Mouse (Mus musculus) common myeloid progenitor, adult 5-6 weeks (primary cell): ENCODE results near the gene Axdnd1. TPM values are rescaled to one million over a fixed set of nuclear protein-coding genes. Genes with fewer than 3 reads are reported as not detected.
"Not testable (repeated sequence)": the region's sequence is repeated elsewhere in the genome, so short reads cannot be mapped to it uniquely, and the experiment has no call there.

ENCODE experiments used
- ATAC-seq: replicated peaks from 2 replicates; pipeline ENCODE4 v1.8.0; 2016; ENCODE audit warnings: low read depth, mild to moderate bottlenecking, moderate TSS enrichment, inconsistent platforms; ENCODE audit not compliant: poor library complexity, severe bottlenecking
- total RNA-seq: library from RNA; stranded (forward); fragments of 200-1000, 187-1606 nt; gene quantifications from 2 replicates; pipeline ENCODE4 v1.2.3, GENCODE M21; 2017

Axdnd1 gene
- total RNA-seq, 1 experiment from 2014 or later, result 0.37 TPM

- ATAC-seq, result no peak
Observed at GRCm38 (mm10) chr1:156442266-156442665, 21.3 kb upstream of the Axdnd1 start.

DNA sequence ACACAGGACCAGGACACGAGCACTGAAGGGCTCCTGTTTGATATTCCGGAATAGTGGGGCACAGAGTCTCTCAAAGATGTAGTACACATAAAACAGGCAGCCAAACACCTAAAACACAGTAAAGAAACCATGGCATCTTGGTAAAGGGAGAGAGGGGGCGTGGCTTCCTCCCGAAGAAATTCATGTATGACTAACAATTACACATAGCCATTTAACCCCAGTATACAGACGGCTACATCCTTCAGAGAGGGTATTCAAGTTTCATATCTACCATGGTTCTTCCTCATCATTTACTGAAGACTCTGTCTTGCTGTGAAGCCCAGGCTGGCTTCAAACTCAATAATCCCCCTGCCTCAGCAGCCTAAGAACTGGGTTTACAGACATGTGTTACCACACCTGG lies 16.8 kb upstream of the Axdnd1 start:
- ATAC-seq, result peak; percentile 29

DNA sequence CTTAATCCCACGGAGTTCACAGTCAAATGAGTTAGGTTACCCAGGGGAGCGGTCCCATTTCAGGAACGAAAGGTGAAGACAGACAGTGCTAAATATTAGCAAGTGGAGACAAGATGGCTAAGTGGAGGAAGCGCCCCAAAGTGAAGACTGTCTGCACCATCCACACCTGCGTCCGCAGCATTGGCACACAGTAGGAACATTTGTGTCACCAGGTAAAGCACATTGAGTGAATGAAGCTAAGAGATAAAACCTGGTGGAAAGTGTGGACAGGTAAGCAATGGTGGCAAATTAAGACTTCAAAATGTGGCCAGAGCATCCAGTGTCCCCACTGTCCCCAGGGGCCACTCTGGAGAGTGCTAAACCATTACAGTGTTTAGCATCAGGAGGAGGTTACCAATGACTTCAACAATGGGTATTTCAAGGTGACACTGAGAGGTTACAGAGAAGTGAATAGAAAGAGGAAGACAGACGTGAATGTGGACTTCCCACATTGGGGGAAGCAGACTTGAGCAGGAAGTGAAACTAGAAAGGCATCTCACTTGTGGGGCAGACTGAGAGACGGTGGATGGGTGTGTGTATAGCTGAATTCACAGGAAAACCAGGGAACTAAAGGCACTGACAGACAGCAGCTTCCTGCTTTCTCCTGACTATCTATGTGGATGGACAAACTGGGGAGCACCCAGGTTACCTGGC lies 16.2 kb upstream of the Axdnd1 start:
- ATAC-seq, result peak; percentile 95

- no peak for ATAC-seq
Observed at GRCm38 (mm10) chr1:156433497-156433896, 12.5 kb upstream of the Axdnd1 start.

- ATAC-seq, result no peak
Observed at GRCm38 (mm10) chr1:156432498-156432897, 11.5 kb upstream of the Axdnd1 start.

GRCm38 (mm10) chr1:156428434-156428833 lies 7.5 kb upstream of the Axdnd1 start:
- ATAC-seq, result no peak

GRCm38 (mm10) chr1:156425746-156426145 lies 4.8 kb upstream of the Axdnd1 start:
- no peak for ATAC-seq

GRCm38 (mm10) chr1:156424054-156424453 lies 3.1 kb upstream of the Axdnd1 start:
- no peak for ATAC-seq

DNA sequence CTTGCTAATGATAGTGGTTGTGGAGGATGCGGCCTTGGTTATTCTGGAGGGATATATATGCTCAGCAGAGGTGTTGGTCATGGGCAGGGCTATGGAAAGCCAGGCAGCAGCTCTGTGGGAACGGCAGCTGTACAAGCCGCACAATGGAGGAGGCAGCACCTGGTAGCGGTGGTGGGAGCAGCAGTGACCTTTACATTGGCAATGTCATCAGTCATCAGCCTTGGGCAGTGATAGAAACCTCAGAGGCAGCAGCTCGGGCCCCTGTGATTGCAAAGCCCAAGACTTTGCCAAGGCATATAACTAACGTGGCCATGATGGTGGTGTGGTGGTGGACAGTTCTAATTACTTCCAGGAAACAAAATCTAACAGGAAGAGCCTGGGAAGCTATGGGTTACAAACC lies 2.5 kb upstream of the Axdnd1 start:
- ATAC-seq, result no peak

DNA sequence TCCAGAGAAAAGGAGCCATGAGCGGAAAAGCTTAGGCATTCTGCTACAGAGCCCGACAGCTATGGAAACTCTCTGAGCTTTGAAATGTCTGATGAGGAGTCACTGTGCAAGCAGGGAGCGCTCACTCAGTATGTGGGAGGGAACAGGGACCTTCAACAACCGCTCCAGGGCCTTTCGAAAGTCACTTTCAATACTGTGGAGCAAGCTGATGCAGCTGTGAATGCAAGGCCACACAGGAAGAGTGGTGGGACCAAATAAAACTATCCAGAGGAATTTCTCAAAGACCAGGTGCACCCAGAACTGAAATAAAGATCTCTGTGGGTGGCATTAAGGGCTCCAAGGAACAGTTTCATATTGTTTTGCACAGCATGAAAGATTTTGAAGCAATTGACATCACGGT lies 1.9 kb upstream of the Axdnd1 start:
- no peak for ATAC-seq

DNA sequence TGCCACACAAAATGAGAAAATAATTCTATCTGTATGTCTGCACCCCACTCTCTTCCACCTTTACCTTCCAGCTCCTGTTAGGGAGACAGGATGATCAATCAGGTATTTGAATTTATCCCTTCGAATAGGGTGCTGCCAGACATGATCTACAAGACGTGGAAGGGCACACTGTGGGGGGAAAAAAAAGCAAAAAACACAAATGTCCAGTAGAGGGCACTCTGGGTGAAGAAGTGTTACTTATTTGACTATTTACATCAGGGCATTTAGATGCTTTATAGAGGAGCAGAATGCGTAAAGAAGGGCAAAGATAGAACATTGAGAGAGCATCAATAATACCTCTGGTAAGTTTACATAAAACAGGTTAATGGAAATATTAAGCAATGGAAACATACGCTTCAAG lies 2.8 kb downstream of the Axdnd1 start:
- ATAC-seq, result 0 out of 2 replicates have a peak, but pooled peaks have one; percentile 16

GRCm38 (mm10) chr1:156408521-156408920 lies 12.4 kb downstream of the Axdnd1 start:
- no peak for ATAC-seq

GRCm38 (mm10) chr1:156408004-156408403 lies 13.0 kb downstream of the Axdnd1 start:
- ATAC-seq, result peak; percentile 96

GRCm38 (mm10) chr1:156403251-156403650 lies 17.7 kb downstream of the Axdnd1 start:
- ATAC-seq, result no peak

GRCm38 (mm10) chr1:156402491-156402890 lies 18.5 kb downstream of the Axdnd1 start:
- no peak for ATAC-seq

DNA sequence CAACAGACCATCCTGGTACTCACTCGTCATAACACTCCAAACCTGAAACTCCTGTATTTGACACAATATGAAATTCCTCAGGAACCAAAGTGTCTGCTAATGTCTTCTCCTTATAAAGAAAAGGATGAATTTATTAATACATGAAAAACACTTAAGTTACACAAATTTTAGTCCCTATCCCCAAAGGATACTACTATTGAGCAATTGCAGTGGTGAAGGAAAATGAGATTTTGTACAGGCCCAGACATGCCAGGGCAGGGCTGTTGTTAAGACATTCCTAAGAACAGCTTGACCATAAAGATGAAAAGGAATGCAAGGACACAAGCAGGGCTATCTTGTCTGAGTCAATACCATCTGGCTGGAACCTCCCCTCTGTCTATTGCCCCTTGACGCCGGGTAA lies 20.8 kb downstream of the Axdnd1 start:
- ATAC-seq, result not testable (repeated sequence)

GRCm38 (mm10) chr1:156393148-156393547 lies 27.8 kb downstream of the Axdnd1 start:
- ATAC-seq, result peak; percentile 45

- ATAC-seq, result peak; percentile 95
Observed at GRCm38 (mm10) chr1:156386880-156387279, 34.1 kb downstream of the Axdnd1 start.

GRCm38 (mm10) chr1:156386232-156386631 lies 34.7 kb downstream of the Axdnd1 start:
- ATAC-seq, result no peak

DNA sequence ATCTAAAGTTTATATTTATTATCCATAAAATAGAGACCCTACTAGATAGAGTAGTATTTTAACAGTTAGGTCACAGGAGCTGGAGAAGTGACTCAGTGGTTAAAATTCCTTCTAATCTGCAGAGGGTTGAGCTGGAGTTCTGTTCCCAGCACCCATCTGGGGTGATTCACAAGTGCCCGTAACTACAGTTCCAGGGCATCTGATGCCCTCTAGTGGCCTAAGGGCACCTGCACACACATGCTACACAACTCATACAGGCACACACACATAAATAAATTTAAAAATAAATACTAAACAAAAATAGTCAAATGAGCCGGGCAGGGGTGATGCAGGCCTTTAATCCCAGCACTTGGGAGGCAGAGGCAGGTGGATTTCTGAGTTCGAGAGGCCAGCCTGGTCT lies 39.7 kb downstream of the Axdnd1 start:
- no peak for ATAC-seq

GRCm38 (mm10) chr1:156365740-156366139 lies 55.2 kb downstream of the Axdnd1 start, which contains the start of gene Gm2000:
TSS of gene Gm2000 (plus strand) at chr1:156366040.
- no peak for ATAC-seq

GRCm38 (mm10) chr1:156352466-156352865 lies 68.5 kb downstream of the Axdnd1 start:
- no peak for ATAC-seq
